Mouse (Mus musculus): Measurements from ENCODE around the gene Gramd1b.

DNA sequence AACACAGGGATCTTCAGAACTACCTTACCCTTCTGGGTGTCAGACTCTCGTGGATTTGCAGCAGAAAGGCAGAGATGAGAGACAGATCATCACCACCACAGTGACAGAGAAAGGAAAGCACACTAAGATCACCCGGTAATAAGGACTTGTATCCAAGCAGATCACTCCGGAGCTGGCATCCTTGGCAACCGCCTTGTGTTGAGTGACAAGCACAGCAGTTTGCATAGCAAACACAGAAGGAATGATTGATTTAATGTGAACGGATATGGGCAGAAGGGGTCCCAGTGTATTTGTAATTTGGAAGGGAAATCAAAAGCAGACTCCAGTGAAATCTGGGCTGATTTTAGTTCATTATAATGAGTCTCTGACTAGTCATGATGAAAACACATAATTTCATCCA is 97.9 kb downstream of the Gramd1b start:
- TF ChIP-seq EP300 (IDR thresholded peaks at IDR 0.05; ENCODE audit: low read depth) (no peak), CTCF (IDR thresholded peaks at IDR 0.05; ENCODE audit: low read depth) (no peak)
